Mouse (Mus musculus): ENCODE data around the gene Trak1.

The Trak1 gene

DNA sequence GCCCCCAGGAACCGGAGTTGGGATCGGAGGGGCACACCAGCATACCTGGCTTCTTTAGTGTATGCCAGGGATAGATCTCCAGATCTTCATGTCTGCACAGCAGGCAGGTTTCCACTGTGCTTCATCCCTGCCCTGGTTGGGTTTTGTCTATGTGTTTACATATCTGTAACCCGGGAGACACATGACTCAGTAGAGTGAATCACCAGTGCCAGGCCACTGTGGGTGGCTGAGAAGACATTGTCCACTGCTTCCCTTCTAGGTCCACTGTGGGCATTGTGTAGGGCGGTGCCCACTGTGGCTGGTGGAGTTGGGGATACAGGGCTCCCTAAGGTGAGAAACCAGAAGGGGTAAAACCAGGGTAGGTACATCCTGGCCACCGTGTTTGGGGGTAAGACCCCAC is 98.5 kb downstream of the Trak1 start:
- DNase-seq (ENCODE audit: low read depth, low spot score), result no peak

DNA sequence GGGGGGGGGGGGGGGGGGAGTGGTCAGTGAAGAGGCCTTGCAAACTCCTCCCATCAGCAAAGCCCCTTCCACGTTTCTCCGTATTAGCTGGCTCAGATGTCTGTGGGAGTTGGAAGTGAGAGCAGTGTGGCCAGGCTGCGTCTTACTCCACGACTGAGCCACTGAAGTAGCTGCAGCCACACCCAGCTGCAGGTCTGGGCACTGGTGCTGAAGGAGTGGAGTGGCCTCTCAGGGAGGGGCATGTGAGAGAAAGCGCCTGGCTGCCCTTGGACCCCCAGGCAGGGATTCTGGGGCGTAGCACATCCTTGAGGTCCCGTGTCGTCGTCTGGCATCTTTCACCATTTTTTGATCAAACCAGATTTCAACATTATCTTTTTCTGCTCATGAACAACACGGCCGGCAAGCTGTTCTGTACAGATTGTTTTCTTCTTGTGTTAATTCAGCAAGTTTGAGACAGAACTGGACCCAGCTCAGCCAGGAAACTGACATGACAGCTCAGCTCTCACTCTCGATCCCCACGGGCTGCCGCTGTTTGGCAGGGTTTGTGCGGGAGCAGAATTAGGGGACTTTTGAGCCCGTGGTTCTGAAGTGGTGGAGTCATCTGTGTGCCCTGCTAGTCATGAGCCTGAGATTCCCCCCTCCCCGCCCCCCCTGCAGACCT is 100.9 kb downstream of the Trak1 start:
- DNase-seq (ENCODE audit: low read depth, low spot score), result no peak

DNA sequence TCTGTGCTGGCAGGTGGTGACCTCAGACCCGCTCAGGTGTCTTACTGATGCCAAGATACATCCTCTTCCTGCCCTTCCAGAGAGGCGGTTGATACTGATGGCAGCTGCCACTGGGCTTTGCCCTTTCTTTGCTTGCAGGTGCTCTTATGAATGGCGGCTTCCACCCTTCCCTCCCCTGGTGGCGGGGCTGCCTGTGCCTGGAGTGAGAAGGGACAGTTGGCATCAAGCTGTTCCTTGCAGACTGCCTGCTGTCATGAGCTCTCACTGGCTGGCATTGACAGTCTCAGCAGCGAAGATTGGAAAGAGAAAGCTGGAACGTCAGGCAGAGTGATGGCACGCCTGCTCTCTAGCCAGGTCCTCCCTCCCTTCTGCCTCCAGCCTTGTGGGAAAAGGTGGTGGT is 101.5 kb downstream of the Trak1 start:
- DNase-seq (ENCODE audit: low read depth, low spot score), result no peak

GRCm38 (mm10) chr9:121400608-121401007 is 103.3 kb downstream of the Trak1 start:
- DNase-seq (ENCODE audit: low read depth, low spot score), result no peak

DNA sequence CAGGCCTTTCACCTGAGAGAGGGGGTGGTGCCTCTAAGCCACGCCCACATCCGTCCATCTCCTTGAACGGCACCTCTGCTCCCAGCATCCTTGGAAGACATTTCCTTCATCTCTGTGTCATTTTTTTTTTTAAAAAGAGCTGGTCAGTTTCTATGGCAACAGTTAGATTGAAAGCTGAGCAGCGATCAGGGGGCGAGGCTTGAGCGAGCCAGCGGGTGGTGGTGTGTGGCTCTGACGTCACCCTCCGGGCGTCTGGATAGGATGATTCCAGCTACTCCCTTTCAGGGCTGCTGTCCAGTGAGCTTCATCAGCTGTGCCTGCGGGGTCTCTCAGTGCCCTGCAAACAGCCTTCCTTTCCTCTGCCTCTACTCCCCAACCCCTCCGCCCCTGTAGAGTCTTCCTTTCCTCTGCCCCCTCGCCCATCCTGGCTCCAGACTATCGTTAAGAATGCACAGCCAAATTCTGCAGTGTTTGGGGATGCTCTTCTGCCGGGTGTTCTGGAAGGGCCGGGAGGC is 105.9 kb downstream of the Trak1 start:
- peak; percentile 64 for DNase-seq (ENCODE audit: low read depth, low spot score)

DNA sequence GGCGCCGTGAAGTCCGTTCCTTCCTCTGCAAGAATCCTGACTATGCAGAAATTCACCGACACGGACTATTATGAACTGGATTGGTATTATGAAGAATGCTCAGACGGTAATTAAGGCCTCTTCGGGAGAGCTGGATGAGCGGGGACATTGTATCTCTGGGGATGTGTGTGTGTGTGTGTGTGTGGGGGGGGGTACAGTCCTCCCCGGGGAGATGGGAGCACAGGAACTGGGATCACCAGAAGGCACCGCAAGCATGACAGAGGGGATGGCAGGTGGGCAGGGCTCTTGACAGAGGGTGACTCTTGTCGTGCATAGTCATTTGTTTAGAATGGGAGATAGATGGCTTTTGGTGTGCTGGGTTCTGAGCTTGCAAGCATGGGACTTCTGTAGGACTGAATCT is 106.4 kb downstream of the Trak1 start:
- no peak for DNase-seq (ENCODE audit: low read depth, low spot score)

- no peak for DNase-seq (ENCODE audit: low read depth, low spot score)
These were observed 107.9 kb downstream of the Trak1 start for GRCm38 (mm10) chr9:121405088-121405681.

DNA sequence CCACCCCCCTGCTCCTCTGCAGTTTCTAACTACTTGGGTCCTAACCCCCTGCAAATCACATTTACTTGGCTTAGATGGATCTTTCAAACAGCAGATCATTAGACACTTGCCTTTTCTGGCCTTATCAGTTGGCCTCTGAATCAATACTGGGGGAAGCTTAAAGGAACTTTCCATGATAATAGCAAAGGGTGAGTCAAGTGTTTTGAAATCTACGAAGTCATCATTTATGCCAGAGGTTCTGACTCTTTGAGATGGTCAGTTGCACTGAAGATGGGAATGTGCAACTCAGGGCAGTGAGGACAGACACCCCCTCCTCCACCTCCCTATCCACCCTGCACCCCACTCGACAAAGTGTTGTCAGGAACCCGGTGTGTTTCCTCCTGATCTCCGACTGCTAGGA is 108.5 kb downstream of the Trak1 start:
- DNase-seq (ENCODE audit: low read depth, low spot score), result no peak

GRCm38 (mm10) chr9:121414237-121414636 is 116.9 kb downstream of the Trak1 start:
- DNase-seq (ENCODE audit: low read depth, low spot score), result no peak

- no peak for DNase-seq (ENCODE audit: low read depth, low spot score)
These were observed 118.4 kb downstream of the Trak1 start for GRCm38 (mm10) chr9:121415626-121416241.

GRCm38 (mm10) chr9:121416460-121416859 is 119.2 kb downstream of the Trak1 start:
- no peak for DNase-seq (ENCODE audit: low read depth, low spot score)

- DNase-seq (ENCODE audit: low read depth, low spot score), result no peak
These were observed 119.8 kb downstream of the Trak1 start for GRCm38 (mm10) chr9:121416872-121417637.

DNA sequence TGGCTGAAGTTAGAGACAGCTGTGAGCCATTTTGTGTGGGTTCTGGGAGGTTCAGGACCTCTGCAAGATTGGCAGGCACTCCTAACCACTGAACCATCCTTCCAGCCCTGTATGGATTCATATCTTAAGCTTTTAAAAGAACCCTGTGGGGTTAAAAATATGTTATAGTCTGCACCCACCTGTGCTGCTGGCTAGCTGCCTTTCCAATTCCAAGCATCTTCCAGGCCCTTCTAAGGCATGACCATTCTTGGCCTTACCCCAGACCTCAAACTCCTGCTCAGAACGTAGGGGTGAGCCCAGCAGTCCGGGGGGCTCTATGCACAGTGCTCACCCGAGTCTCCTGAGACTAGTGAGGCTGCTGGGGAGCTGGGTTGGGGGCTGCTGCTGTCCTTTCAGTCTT is 121.7 kb downstream of the Trak1 start:
- DNase-seq (ENCODE audit: low read depth, low spot score), result no peak

- DNase-seq (ENCODE audit: low read depth, low spot score), result no peak
These were observed 122.3 kb downstream of the Trak1 start for GRCm38 (mm10) chr9:121419573-121419972.

GRCm38 (mm10) chr9:121420817-121421216 is 123.5 kb downstream of the Trak1 start:
- DNase-seq (ENCODE audit: low read depth, low spot score), result no peak

GRCm38 (mm10) chr9:121422402-121422801 is 125.1 kb downstream of the Trak1 start:
- DNase-seq (ENCODE audit: low read depth, low spot score), result no peak

DNA sequence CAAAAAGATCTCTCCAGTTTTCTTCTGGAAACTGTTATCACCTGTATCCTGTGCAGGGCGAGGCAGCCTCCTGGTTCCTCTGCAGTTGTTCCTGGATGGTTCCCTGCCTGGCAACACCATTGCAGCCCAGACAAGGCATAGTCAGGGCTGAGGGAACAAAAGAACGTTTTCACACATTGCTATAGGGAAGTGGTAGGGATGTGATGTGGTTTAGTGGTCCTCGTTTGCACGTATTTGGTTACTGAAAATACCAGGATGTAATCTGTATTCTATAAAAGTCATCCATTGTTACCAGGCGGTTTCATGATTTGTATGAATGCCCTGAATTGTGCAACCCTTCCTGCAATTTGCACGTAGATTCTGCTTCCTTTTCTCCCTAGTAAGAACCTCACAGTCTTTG is 126.3 kb downstream of the Trak1 start:
- no peak for DNase-seq (ENCODE audit: low read depth, low spot score)

DNA sequence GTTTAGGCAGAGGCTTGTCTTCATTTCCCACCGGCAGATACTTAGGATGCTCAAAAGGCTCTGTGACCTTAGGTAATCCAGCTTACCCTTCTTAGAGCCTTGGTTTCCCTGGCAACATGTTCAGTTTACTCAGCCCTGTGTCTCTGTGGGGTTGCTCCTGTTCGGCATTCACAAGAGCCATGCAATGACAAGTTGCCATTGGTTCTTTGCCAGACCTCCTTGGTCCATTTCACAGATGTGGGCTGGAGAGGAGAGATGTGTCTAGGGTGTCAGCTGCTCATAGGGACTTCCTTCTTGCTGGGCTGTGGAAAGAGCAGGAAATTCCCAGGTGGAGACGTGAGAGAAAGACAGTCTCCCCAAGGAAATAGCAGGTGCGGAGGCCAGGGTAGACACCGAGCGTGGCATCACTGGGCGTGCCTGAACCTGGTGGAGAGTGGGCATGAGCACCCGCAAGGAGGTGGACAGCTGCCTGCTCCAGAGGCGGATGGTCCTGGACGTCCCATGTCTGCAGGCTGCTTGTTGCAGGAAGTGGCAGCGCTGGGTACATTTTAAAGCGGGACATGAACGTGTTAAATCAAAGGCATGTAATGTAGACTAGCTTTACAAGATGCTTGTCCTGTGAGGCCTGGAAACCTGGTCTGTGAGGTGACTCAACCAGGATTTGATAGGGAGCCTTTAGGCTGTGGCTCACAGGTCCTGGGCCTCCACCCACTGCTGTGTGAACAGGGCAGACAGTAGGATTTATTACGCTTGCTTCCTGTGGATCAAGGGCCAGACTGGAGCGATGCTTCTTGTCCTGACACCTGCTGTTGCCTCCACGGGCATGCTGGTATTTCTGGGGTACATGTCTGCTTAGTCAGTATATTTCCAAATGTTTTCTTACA is 127.2 kb downstream of the Trak1 start:
- no peak for DNase-seq (ENCODE audit: low read depth, low spot score)

DNA sequence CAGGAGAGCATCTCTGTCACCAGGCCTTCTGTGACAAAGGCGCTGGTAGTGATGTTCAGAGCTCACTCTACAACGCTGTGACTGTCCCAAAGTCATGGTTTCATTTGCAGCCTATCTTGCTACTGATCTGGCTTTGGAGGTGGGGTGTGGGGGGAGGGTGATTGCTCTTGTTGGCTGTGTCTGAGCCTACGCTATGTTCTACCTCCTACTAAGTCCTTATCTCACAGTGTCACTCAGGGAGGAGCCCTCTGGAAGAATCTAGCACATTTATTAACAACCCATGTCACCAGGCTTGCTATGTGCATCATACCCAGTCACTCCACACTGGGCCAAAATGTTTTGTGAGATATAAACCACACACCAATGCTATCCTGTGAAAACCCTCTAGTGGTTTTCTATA is 129.1 kb downstream of the Trak1 start:
- DNase-seq (ENCODE audit: low read depth, low spot score), result no peak

- DNase-seq (ENCODE audit: low read depth, low spot score), result no peak
These were observed 129.6 kb downstream of the Trak1 start for GRCm38 (mm10) chr9:121426902-121427301.

- DNase-seq (ENCODE audit: low read depth, low spot score), result no peak
These were observed 132.3 kb downstream of the Trak1 start for GRCm38 (mm10) chr9:121429592-121429991.

Measured in embryo, embryonic 11.5 days (tissue).